Mouse (Mus musculus) cerebellum, adult 2 months (tissue): ENCODE results near the gene Klhl29. TPM values are rescaled to one million over a fixed set of nuclear protein-coding genes. Genes with fewer than 3 reads are reported as not detected.

Experiments
- DNase-seq, 2 experiments: peaks; one replicate each; pipeline ENCODE4 v3.0.0; 2021
- H3K27ac ChIP-seq: fragments of 200-500 bp; 2 replicates; pipeline ENCODE4 v1.5.1; 2012; ENCODE audit warnings: low read length, control low read depth, inconsistent platforms; ENCODE audit not compliant: insufficient read depth
- H3K27me3 ChIP-seq: fragments of 200-500 bp; 2 replicates; pipeline ENCODE4 v1.6.1; 2012; ENCODE audit warnings: inconsistent platforms, mild to moderate bottlenecking, low read length, moderate library complexity; ENCODE audit not compliant: control insufficient read depth, insufficient read depth
- H3K4me1 ChIP-seq: fragments of 200-500 bp; 2 replicates; pipeline ENCODE4 v1.6.1; 2011; ENCODE audit warnings: low read length; ENCODE audit not compliant: control insufficient read depth, insufficient read depth
- H3K4me3 ChIP-seq: fragments of 200-500 bp; replicated peaks from 2 replicates; pipeline ENCODE3; 2011; ENCODE audit warnings: mild to moderate bottlenecking, low read depth, low read length, control low read depth; ENCODE audit not compliant: insufficient read depth
- CTCF ChIP-seq: fragments of 200-500 bp; IDR thresholded peaks from 2 replicates; pipeline ENCODE4 v1.5.1; 2011; ENCODE audit warnings: low read depth, mild to moderate bottlenecking, control low read depth, low read length, moderate library complexity, borderline replicate concordance; ENCODE audit not compliant: insufficient read depth
- POLR2A ChIP-seq: fragments of 200-500 bp; IDR thresholded peaks from 2 replicates; pipeline ENCODE4 v1.6.1; 2011; ENCODE audit warnings: low read length, control low read depth, borderline replicate concordance; ENCODE audit not compliant: insufficient read depth
- WGBS: fragments of 180-500 bp; shearing (Covaris S2); methylation state at CpG from one replicate; pipeline ENCODE4 v1.1.7; 2018; 5-methylcytosine and 5-hydroxymethylcytosine counted together
- polyA plus RNA-seq: library from polyadenylated mRNA; depleted of rRNA; stranded (reverse); fragments of >200 nt; gene quantifications from 2 replicates; pipeline ENCODE4 v1.2.3, GENCODE M21; 2012

Klhl29 gene
- polyA plus RNA-seq, 1 experiment = 15.2 TPM

GRCm38 (mm10) chr12:5204071-5204840 is 171.2 kb downstream of the Klhl29 start:
- WGBS = 74% methylated on average over 11 of the region's 11 CpGs
- TF ChIP-seq CTCF (no peak), POLR2A (no peak)
- Histone ChIP-seq H3K4me1 (no peaks in the 10 kb centered on the region), H3K4me3 (no peak overlapping the region), H3K27ac (no peak overlapping the region), H3K27me3 (no peaks in the 10 kb centered on the region)
- no peak for DNase-seq

GRCm38 (mm10) chr12:5203385-5203784 is 172.1 kb downstream of the Klhl29 start:
- WGBS = 80% methylated on average over 5 of the region's 5 CpGs

GRCm38 (mm10) chr12:5198254-5198653 is 177.2 kb downstream of the Klhl29 start:
- no peak for TF ChIP-seq CTCF
- TF ChIP-seq POLR2A = no peak
- Histone ChIP-seq H3K27ac (no peak overlapping the region), H3K27me3 (no peaks in the 10 kb centered on the region), H3K4me3 (no peak overlapping the region), H3K4me1 (no peaks in the 10 kb centered on the region; the same call in 1 of the 2 replicates)
- no peak for DNase-seq
- 79% methylated on average over 4 of the region's 4 CpGs for WGBS

More at GRCm38 (mm10) chr12:5203385-5203784, 172.1 kb downstream of the Klhl29 start:
- TF ChIP-seq POLR2A (no peak), CTCF (no peak)
- Histone ChIP-seq H3K4me3 (no peak overlapping the region), H3K27me3 (no peaks in the 10 kb centered on the region), H3K4me1 (no peaks in the 10 kb centered on the region), H3K27ac (no peak overlapping the region)
- no peak for DNase-seq

GRCm38 (mm10) chr12:5194176-5194575 is 181.3 kb downstream of the Klhl29 start:
- no peak overlapping the region for H3K4me3 ChIP-seq
- H3K4me1 ChIP-seq = peaks cover 16% of the 10 kb centered on the region
- no peak for TF ChIP-seq POLR2A
- TF ChIP-seq CTCF = no peak
- WGBS = 37% methylated on average over 6 of the region's 6 CpGs
- no peak overlapping the region for H3K27ac ChIP-seq
- H3K27me3 ChIP-seq = no peaks in the 10 kb centered on the region
- no peak for DNase-seq

GRCm38 (mm10) chr12:5192380-5192718 is 183.1 kb downstream of the Klhl29 start:
- 44% methylated on average over 9 of the region's 9 CpGs for WGBS
- no peak for DNase-seq
- TF ChIP-seq POLR2A (no peak), CTCF (no peak)
- peaks cover 26% of the 10 kb centered on the region for H3K4me1 ChIP-seq
- no peaks in the 10 kb centered on the region for H3K27me3 ChIP-seq
- no peak overlapping the region for H3K4me3 ChIP-seq
- no peak overlapping the region for H3K27ac ChIP-seq

GRCm38 (mm10) chr12:5191628-5192379 is 183.7 kb downstream of the Klhl29 start:
- no peak for TF ChIP-seq POLR2A
- no peak for TF ChIP-seq CTCF
- WGBS = 33% methylated on average over 14 of the region's 14 CpGs
- H3K4me1 ChIP-seq = peaks cover 30% of the 10 kb centered on the region
- H3K27ac ChIP-seq = no peak overlapping the region
- no peak overlapping the region for H3K4me3 ChIP-seq
- peak in 1 of 2 experiments; percentile 30 for DNase-seq
- H3K27me3 ChIP-seq = no peaks in the 10 kb centered on the region

GRCm38 (mm10) chr12:5191206-5191605 is 184.3 kb downstream of the Klhl29 start:
- Histone ChIP-seq H3K4me3 (no peak overlapping the region), H3K27me3 (no peaks in the 10 kb centered on the region), H3K4me1 (peaks cover 36% of the 10 kb centered on the region), H3K27ac (no peak overlapping the region)
- TF ChIP-seq CTCF (no peak), POLR2A (no peak)
- WGBS = 95% methylated on average over 4 of the region's 4 CpGs
- no peak for DNase-seq

GRCm38 (mm10) chr12:5189446-5190150 is 185.9 kb downstream of the Klhl29 start:
- H3K27ac ChIP-seq = no peak overlapping the region
- 71% methylated on average over 15 of the region's 15 CpGs for WGBS
- no peak for DNase-seq
- H3K4me3 ChIP-seq = no peak overlapping the region
- H3K4me1 ChIP-seq = peaks cover 40% of the 10 kb centered on the region
- H3K27me3 ChIP-seq = no peaks in the 10 kb centered on the region
- TF ChIP-seq CTCF (no peak), POLR2A (no peak)
